Mouse (Mus musculus): ENCODE data around the gene Foxp1. TPM values are rescaled to one million over a fixed set of nuclear protein-coding genes. Genes with fewer than 3 reads are reported as not detected.

The Foxp1 gene
- polyA plus RNA-seq, 1 experiment, result 17.7 TPM

DNA sequence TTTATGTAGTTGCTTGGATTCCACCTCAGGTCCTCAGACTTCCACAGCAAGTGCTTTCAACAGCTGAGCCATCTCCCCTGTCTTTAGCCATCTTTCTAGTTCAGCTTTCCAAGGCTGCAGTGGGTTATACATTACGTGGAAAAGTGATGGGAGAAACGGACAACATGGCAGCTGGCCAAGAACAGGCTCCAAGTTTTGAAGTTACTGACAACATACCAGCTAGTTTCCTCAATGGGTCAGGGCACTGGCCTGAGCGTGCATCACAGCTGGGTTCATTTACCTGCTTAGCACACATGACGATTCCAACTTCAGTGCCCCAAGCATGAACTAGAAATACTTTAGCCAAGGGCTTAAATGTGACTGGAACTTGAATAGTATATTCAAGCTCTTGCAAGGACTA lies 404.0 kb downstream of the Foxp1 start:
- no peak overlapping the region for H3K4me2 ChIP-seq (ENCODE audit: low read depth)
- no peaks in the 10 kb centered on the region for H3K79me2 ChIP-seq (ENCODE audit: control insufficient read depth, insufficient read depth)
- no peak overlapping the region for H3ac ChIP-seq (ENCODE audit: control insufficient read depth, insufficient read length)
- H3K36me3 ChIP-seq (ENCODE audit: control insufficient read depth, insufficient read depth), result no peaks in the 10 kb centered on the region
- no peak overlapping the region for H3K4me3 ChIP-seq
- no peak for TF ChIP-seq TCF3 (IDR thresholded peaks at IDR 0.05; ENCODE audit: insufficient read length, low read depth)
- TF ChIP-seq POLR2A (IDR thresholded peaks at IDR 0.05; ENCODE audit: insufficient read length, low read depth), result no peak
- no peak for TF ChIP-seq MYOG (IDR thresholded peaks at IDR 0.05; ENCODE audit: control insufficient read depth in 1 of 3, insufficient read depth in 1 of 3, insufficient read length in 2 of 3, low read depth in 2 of 3)
- no peak for TF ChIP-seq TCF12 (IDR thresholded peaks at IDR 0.05; ENCODE audit: insufficient read depth, poor library complexity, severe bottlenecking)
- TF ChIP-seq REST (IDR thresholded peaks at IDR 0.05; ENCODE audit: insufficient read depth, insufficient read length), result no peak
- no peak for TF ChIP-seq MAX (IDR thresholded peaks at IDR 0.05; ENCODE audit: low read depth)
- no peak for TF ChIP-seq CEBPB (IDR thresholded peaks at IDR 0.05; ENCODE audit: insufficient read depth, poor library complexity, severe bottlenecking)
- TF ChIP-seq E2F4 (IDR thresholded peaks at IDR 0.05; ENCODE audit: insufficient read depth), result no peak
- no peak for TF ChIP-seq POLR2AphosphoS2 (IDR thresholded peaks at IDR 0.05; ENCODE audit: insufficient read length, low read depth)
- TF ChIP-seq USF1 (IDR thresholded peaks at IDR 0.05; ENCODE audit: low read depth), result no peak
- no peak for TF ChIP-seq SRF (IDR thresholded peaks at IDR 0.05; ENCODE audit: control insufficient read depth, insufficient read length, low read depth)
- no peak for TF ChIP-seq MYOD1 (IDR thresholded peaks at IDR 0.05; ENCODE audit: control insufficient read depth in 1 of 3, insufficient read length in 2 of 3, low read depth in 2 of 3)
- no peaks in the 10 kb centered on the region for H3K27me3 ChIP-seq (ENCODE audit: control insufficient read depth, insufficient read depth, insufficient read length)

DNA sequence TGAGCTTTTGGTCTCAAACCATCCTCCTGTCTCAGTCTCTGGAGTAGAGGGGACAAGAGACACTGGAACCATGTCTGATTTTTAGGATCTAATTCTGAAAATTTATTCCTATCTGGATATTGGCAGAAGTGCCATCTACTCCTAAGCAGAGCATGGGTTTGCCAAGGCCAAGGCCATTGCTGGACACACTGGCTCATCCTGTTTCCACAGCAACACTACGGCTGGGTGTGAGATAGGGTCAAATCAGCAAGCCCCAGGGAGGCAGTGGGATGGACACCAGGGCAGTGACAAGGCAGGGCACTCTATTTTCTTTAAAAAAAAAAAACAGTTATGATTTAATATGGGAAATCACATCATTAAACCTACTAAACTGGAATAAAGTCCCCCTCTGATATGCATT lies 405.1 kb downstream of the Foxp1 start:
- Histone ChIP-seq H3K4me3 (no peak overlapping the region), H3K27me3 (ENCODE audit: control insufficient read depth, insufficient read depth, insufficient read length) (no peaks in the 10 kb centered on the region), H3K4me2 (ENCODE audit: low read depth) (no peak overlapping the region), H3ac (ENCODE audit: control insufficient read depth, insufficient read length) (no peak overlapping the region), H3K79me2 (ENCODE audit: control insufficient read depth, insufficient read depth) (no peaks in the 10 kb centered on the region), H3K36me3 (ENCODE audit: control insufficient read depth, insufficient read depth) (no peaks in the 10 kb centered on the region)
- TF ChIP-seq CEBPB (IDR thresholded peaks at IDR 0.05; ENCODE audit: insufficient read depth, poor library complexity, severe bottlenecking), result no peak
- TF ChIP-seq SRF (IDR thresholded peaks at IDR 0.05; ENCODE audit: control insufficient read depth, insufficient read length, low read depth), result no peak
- TF ChIP-seq E2F4 (IDR thresholded peaks at IDR 0.05; ENCODE audit: insufficient read depth), result no peak
- TF ChIP-seq POLR2AphosphoS2 (IDR thresholded peaks at IDR 0.05; ENCODE audit: insufficient read length, low read depth), result no peak
- no peak for TF ChIP-seq POLR2A (IDR thresholded peaks at IDR 0.05; ENCODE audit: insufficient read length, low read depth)
- TF ChIP-seq USF1 (IDR thresholded peaks at IDR 0.05; ENCODE audit: low read depth), result no peak
- no peak for TF ChIP-seq MYOG (IDR thresholded peaks at IDR 0.05; ENCODE audit: control insufficient read depth in 1 of 3, insufficient read depth in 1 of 3, insufficient read length in 2 of 3, low read depth in 2 of 3)
- no peak for TF ChIP-seq TCF3 (IDR thresholded peaks at IDR 0.05; ENCODE audit: insufficient read length, low read depth)

DNA sequence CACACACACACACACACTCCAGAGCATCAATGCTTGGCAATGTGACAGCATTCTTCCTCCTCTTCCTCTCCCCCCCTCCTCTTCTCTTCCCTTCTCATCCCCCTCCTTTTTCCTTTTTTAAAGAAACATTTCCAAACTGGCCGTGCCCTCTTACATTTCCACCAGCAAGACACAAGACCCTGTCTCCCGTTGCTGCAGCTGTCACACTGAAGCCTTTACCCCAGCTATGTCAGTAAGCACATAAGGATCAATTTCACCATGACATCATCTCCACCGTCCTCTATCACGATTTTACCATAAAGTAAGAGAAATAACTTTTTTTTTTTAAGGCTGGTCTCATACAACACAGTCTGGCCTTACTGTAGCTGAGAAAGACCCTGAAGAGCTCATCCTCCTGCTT lies 410.7 kb downstream of the Foxp1 start:
- no peaks in the 10 kb centered on the region for H3K79me2 ChIP-seq (ENCODE audit: control insufficient read depth, insufficient read depth)
- H3K4me3 ChIP-seq, result no peak overlapping the region
- H3K27me3 ChIP-seq (ENCODE audit: control insufficient read depth, insufficient read depth, insufficient read length), result no peaks in the 10 kb centered on the region
- H3K36me3 ChIP-seq (ENCODE audit: control insufficient read depth, insufficient read depth), result no peaks in the 10 kb centered on the region
- peak overlapping the region; percentile 18 for H3K4me2 ChIP-seq (ENCODE audit: low read depth)
- no peak overlapping the region for H3ac ChIP-seq (ENCODE audit: control insufficient read depth, insufficient read length)
- TF ChIP-seq POLR2AphosphoS2 (IDR thresholded peaks at IDR 0.05; ENCODE audit: insufficient read length, low read depth) (no peak), POLR2A (IDR thresholded peaks at IDR 0.05; ENCODE audit: insufficient read length, low read depth) (no peak), MYOD1 (IDR thresholded peaks at IDR 0.05; ENCODE audit: control insufficient read depth in 1 of 3, insufficient read length in 2 of 3, low read depth in 2 of 3) (peak in 2 of 3 experiments; percentile 66 to 79), MYOG (IDR thresholded peaks at IDR 0.05; ENCODE audit: control insufficient read depth in 1 of 3, insufficient read depth in 1 of 3, insufficient read length in 2 of 3, low read depth in 2 of 3) (peak in 1 of 3 experiments; percentile 44)

DNA sequence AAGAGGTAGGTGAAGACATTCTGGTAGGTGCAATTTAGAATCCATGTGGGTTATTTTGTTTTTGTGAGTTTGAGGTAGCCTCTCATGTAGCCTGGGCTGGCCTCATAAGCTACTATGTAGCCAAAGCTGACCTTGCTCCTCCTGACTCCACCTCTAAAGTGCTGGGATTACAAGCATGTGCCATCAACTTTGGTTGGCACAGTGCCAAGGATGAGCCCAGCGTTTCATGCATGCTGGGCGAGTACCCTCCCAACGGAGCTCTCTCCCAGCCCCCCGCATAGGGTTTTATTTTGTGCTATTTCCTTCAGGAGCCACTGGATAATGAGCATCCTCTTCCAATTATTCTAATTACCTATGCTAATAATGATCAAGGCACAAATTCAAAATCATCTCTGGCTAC lies 414.1 kb downstream of the Foxp1 start:
- Histone ChIP-seq H3K4me3 (no peak overlapping the region), H3K27me3 (ENCODE audit: control insufficient read depth, insufficient read depth, insufficient read length) (no peaks in the 10 kb centered on the region), H3ac (ENCODE audit: control insufficient read depth, insufficient read length) (no peak overlapping the region), H3K4me2 (ENCODE audit: low read depth) (no peak overlapping the region), H3K36me3 (ENCODE audit: control insufficient read depth, insufficient read depth) (no peaks in the 10 kb centered on the region), H3K79me2 (ENCODE audit: control insufficient read depth, insufficient read depth) (no peaks in the 10 kb centered on the region)
- TF ChIP-seq POLR2AphosphoS2 (IDR thresholded peaks at IDR 0.05; ENCODE audit: insufficient read length, low read depth) (no peak), E2F4 (IDR thresholded peaks at IDR 0.05; ENCODE audit: insufficient read depth) (no peak), MAX (IDR thresholded peaks at IDR 0.05; ENCODE audit: low read depth) (no peak), SRF (IDR thresholded peaks at IDR 0.05; ENCODE audit: control insufficient read depth, insufficient read length, low read depth) (no peak), CEBPB (IDR thresholded peaks at IDR 0.05; ENCODE audit: insufficient read depth, poor library complexity, severe bottlenecking) (no peak), MYOG (IDR thresholded peaks at IDR 0.05; ENCODE audit: control insufficient read depth in 1 of 3, insufficient read depth in 1 of 3, insufficient read length in 2 of 3, low read depth in 2 of 3) (no peak), USF1 (IDR thresholded peaks at IDR 0.05; ENCODE audit: low read depth) (no peak)

DNA sequence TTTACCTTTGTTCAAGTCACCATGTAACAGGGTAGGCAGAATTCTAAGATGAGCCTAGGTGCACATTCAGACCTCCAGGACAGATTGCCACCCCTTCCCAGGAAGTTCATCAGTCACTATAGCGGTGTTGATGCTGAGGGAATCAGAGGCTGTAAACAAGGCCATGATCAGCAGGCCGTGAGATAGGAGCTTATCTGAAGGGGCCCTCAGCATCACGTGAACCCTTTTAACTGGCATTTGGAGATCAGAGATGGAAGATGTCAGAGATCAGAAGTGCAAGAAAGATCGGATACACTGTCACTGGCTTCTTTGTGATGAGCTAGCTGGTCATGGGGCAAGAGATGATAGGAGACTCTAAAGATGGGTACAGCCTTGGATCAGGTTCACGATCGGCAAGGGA lies 414.8 kb downstream of the Foxp1 start:
- Histone ChIP-seq H3K4me3 (no peak overlapping the region), H3K36me3 (ENCODE audit: control insufficient read depth, insufficient read depth) (no peaks in the 10 kb centered on the region), H3ac (ENCODE audit: control insufficient read depth, insufficient read length) (no peak overlapping the region), H3K27me3 (ENCODE audit: control insufficient read depth, insufficient read depth, insufficient read length) (no peaks in the 10 kb centered on the region), H3K79me2 (ENCODE audit: control insufficient read depth, insufficient read depth) (no peaks in the 10 kb centered on the region), H3K4me2 (ENCODE audit: low read depth) (no peak overlapping the region)
- no peak for TF ChIP-seq TCF3 (IDR thresholded peaks at IDR 0.05; ENCODE audit: insufficient read length, low read depth)
- TF ChIP-seq MAX (IDR thresholded peaks at IDR 0.05; ENCODE audit: low read depth), result no peak
- no peak for TF ChIP-seq REST (IDR thresholded peaks at IDR 0.05; ENCODE audit: insufficient read depth, insufficient read length)
- no peak for TF ChIP-seq CEBPB (IDR thresholded peaks at IDR 0.05; ENCODE audit: insufficient read depth, poor library complexity, severe bottlenecking)
- no peak for TF ChIP-seq MYOG (IDR thresholded peaks at IDR 0.05; ENCODE audit: control insufficient read depth in 1 of 3, insufficient read depth in 1 of 3, insufficient read length in 2 of 3, low read depth in 2 of 3)
